Mouse (Mus musculus) retina, embryonic 14.5 days (tissue): ENCODE measurements around the gene Eif3k.
"Not testable (repeated sequence)": the region's sequence is repeated elsewhere in the genome, so short reads cannot be mapped to it uniquely, and the experiment has no call there.

ENCODE experiments used
- DNase-seq: peaks from one replicate; pipeline ENCODE4 v3.0.0-alpha.2; 2015; ENCODE audit warnings: low spot score

Eif3k gene

DNA sequence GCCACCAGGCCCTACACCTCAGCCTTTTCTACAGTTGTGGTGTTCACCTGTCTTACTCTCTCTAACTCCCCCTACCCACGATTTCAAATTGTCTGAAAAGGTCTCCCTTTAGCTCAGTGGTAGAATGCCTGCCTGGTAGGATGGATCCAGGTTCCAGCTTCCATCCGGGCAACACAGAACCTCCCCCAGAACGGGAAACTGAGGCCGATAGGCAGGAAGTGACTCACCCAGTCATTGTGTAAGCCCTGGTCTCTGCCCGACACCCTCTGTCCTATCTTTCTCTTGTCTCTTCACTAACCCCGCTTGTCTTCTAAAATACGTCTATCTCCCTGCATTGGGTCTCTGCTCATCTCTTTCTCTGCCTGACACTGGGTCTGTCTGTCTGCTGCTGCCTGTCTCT lies 3.5 kb upstream of the Eif3k start:
- no peak for DNase-seq

GRCm38 (mm10) chr7:28984452-28984851 lies 2.8 kb upstream of the Eif3k start:
- DNase-seq, result no peak

- no peak for DNase-seq
Measured at GRCm38 (mm10) chr7:28983849-28984248, 2.2 kb upstream of the Eif3k start.

DNA sequence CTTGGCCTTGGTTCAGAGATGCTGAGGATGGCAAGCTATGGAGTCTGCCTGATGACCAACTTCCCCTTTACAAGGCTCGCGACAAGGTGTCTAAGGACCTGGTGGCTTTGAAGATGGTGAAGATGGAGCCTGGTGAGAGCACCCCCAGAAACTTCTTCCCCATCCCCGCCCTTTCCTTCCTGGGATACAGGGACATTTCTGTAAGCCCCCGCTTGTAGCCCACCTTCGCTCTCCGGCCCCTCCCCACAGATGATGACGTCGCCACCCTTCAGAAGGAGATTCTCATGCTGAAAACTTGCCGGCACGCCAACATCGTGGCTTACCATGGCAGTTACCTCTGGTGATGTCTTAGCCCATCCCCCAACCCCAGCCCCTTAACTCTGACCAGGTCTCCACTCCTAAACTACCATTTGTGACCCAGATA lies 1.5 kb upstream of the Eif3k start:
- no peak for DNase-seq

- no peak for DNase-seq
Measured at GRCm38 (mm10) chr7:28982274-28983013, 780 bp upstream of the Eif3k start.

- no peak for DNase-seq
Measured at GRCm38 (mm10) chr7:28977556-28977955, 4.1 kb downstream of the Eif3k start.

- no peak for DNase-seq
Measured at GRCm38 (mm10) chr7:28973025-28973424, 8.6 kb downstream of the Eif3k start.

DNA sequence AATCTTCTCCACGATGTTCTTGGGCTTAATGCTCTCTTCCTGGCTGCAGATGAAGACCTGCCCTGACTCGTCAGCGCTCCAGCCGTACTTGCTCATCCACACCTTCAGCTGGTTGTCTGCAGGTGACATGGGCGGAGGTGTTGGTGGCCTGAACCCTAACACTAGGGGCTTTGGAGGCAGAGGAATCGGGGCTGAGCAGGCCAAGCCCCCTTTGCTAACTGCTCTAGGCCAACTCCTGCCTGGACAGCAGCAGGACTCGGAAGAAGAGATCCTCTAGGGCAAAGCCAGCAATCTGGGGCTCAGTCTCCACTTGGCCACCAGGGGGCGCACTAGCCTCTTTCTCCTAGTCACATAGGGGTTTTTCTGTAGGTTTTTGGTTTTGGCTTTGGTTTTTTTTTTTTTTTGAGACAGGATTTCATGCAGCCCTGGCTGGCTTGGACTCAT lies 9.1 kb downstream of the Eif3k start:
- DNase-seq, result peak; percentile 90

DNA sequence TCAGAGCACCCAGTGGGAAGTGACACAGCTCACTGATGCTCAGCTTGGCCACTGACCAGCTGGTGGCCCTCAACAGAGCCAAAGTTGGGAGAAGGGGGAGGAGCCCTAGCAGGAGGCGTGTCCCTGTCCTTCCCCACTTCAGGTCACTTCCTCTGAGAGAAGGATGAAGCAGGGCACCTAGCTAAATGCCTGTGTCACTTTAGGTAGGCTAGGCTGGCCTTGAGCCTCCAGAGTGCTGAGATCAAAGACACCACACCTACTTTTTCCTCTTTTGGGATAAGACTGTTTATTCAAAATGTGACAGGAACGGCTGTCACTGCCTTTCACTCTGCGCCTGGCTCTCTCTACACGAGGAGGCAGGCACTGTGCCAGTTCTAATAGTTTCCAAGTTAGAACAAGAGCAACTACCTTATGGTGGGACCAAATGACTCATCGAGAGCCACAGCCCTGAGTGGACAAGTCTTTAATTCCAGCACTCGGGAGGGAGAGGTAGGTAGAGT lies 9.8 kb downstream of the Eif3k start:
- no peak for DNase-seq

DNA sequence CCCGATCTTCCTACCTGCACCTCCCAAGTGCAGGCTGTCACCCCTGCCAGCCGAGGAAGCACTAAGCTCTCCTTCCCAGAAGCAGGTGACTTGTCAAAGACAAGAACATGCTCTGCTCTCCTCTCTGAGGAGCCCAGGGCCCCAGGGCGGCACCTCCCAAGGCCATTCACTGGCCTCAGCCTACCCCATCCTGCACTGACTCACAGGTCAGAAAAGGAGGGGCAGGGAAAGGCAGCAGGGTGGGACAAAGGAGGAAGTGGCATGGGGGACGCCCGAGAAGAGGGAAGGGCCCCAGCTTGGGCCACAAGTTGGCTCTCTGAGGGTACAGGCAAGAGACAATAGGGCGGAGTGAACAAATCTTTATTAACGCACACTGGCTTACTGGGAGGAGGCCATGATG lies 10.6 kb downstream of the Eif3k start:
- DNase-seq, result no peak

GRCm38 (mm10) chr7:28969672-28970394 lies 11.8 kb downstream of the Eif3k start:
- no peak for DNase-seq

DNA sequence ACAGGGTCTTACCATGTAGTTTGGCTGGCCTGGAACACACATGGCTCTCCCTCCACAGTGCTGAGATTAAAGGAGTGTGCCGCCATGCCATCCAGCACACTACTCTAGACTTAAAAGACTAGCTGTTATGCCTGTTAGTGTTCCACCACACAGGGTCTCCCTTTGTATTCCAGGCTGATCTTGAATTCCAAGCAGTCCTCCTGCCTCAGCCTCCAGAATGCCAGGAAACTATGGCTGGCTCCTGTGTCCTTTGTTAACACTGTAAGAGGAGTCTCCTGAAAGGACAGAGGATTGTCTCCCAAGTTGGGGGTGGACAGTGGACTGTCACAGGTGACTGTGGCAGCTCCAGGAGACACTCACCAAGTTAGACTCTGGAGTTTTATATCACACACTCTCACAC lies 12.4 kb downstream of the Eif3k start:
- no peak for DNase-seq

DNA sequence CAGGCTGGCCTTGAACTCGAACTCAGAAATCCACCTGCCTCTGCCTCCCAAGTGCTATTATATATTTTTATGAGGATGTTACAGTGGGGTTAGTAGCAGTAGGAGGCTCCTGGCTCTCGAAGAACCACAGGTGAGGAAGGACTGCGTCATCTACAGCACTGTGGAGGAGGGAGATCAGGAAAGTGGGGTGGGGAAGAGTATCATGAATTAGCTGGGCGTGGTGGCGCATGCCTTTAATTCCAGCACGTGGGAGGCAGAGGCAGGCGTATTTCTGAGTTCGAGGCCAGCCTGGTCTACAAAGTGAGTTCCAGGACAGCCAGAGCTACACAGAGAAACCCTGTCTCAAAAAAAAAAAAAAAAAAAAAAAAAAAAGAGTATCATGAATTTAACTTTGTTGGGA lies 13.5 kb downstream of the Eif3k start:
- DNase-seq, result not testable (repeated sequence)

DNA sequence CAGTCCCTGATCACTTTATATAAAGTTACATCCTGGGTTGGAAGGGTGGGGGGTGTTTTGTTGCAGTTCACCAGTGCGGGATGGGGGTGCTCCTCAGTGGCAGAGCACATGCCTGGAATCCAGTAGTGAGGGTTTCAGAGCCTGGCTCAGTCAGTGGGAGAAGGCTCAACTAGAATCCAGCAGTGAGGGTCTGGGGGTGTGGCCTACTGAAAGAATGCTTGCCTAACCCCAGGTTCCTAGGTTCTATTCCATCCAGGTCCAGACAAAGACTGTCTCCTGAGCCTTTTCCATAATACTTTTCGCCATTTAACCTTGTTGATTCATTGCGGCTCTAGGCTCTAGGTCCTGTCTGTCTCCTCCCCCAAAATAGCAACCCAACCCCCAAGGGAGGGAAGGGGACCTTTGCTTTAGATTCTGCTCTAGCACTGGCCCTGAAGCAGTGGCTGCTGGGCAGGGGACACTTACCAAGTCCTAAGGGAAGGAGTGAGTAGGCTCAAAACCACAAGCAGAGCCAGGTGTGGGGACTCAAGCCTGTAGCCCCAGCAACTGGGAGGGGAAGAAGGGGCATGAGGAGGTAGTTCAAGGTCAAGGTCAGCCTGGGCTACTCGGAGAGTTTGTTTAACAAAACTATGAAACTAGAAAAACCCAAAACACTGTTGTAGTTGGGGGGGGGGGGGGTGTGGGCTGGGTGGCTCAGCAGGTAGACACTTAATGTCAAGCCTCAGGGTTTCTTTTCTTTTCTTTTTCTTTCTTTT lies 14.7 kb downstream of the Eif3k start:
- DNase-seq, result no peak

DNA sequence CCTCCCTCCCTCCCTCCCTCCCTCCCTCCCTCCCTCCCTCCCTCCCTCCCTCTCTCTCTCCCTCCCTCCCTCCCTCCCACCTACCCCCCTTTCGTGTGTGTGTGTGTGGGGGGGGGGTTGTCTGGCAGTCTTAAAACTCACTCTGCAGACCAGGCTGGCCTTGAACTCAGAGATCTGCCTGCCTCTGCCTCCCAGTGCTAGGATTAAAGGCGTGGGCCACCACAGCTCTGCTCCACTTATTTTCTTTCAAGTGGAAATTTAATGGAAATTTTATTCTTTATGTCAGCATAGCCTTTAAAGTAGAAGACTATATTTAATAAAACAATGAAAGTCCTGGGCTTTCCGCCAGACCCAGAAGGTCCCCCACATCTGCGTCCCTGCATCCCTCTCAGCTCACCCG lies 15.5 kb downstream of the Eif3k start:
- no peak for DNase-seq

DNA sequence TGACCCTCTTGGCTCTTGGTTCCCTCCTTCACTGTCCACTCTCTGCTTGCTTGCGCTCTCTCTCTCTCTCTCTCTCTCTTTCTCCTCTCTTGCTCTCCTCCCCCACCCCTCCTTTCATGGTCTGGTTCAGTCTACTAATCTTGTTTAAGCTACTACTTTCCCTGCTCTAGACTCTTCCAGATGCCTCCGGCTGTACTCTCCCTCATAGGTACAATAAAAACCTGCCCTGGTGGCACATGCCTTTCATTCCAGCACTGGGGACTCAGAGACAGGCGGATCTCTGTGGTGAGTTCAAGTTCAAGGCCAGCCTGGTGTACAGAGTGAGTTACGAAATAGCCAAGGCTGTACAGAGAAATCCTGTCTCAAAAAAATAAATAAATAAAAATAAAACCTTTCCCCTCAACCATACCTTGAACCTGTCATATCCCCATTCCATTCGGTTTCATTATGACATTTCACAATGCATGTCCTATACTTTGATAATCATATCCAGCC lies 16.3 kb downstream of the Eif3k start:
- no peak for DNase-seq

- no peak for DNase-seq
Measured at GRCm38 (mm10) chr7:28963399-28963923, 18.2 kb downstream of the Eif3k start.

- peak; percentile 99 for DNase-seq
Measured at GRCm38 (mm10) chr7:28961927-28962670, 19.6 kb downstream of the Eif3k start, which contains the start of gene Actn4. TSS of gene Actn4 (minus strand) at chr7:28962340.

DNA sequence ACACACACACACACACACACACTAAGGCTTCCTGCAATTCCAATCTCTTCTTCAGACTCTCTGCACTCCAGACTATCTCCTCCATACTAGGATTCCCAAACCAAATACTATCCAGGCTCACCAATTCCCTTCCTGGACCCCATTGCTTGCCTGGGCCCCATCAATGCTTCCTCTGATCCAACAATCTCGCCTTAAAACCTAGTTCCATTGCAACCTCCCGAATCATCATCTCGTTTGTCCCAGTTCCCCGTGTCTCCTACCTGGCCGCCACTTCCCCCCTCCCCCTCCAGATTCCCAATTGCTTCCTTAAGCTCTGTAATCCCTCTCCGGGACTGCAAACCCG lies 20.1 kb downstream of the Eif3k start:
- no peak for DNase-seq

- no peak for DNase-seq
Measured at GRCm38 (mm10) chr7:28960354-28961046, 21.2 kb downstream of the Eif3k start.

DNA sequence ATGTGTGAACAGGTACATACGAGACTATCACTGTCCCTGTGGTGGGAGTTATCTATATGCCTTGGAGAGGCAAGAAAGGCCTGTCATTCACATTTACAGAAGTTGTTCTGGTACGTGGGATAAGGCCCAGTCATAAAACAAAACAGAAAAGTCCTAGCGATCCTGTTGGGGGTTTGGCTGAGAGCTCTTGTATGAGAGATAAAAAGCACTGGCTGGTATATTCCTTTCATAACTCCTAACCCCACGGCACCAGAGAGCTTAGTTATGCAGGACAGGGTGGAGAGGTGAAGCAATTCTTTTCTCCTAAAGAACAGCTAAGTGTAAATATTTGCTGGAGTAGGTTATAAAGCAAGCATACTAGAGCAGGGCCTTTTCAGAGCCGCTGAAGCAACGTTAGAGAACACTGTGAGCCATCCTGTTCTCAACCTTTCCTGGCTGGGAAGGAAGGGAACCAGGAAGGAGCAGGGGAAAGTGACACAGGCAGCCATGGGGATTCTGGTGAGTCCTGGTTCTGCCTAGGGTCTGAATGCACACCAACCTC lies 22.1 kb downstream of the Eif3k start:
- DNase-seq, result no peak
